Mouse (Mus musculus) kidney, postnatal 10 days (tissue): ENCODE data around the gene Ctnna3.
A peak's percentile ranks its signal among the peaks of the same experiment; 100 is the strongest.
"Not testable (repeated sequence)": the region's sequence is repeated elsewhere in the genome, so short reads cannot be mapped to it uniquely, and the experiment has no call there.

Experiments used
- DNase-seq: peaks from one replicate; pipeline ENCODE4 v3.0.0; 2021; ENCODE audit warnings: mixed read lengths

Ctnna3 gene

GRCm38 (mm10) chr10:64661190-64661589, 1231.3 kb downstream of the Ctnna3 start:
- no peak for DNase-seq

- DNase-seq: no peak
Observed at GRCm38 (mm10) chr10:64671469-64671868, 1241.6 kb downstream of the Ctnna3 start.

DNA sequence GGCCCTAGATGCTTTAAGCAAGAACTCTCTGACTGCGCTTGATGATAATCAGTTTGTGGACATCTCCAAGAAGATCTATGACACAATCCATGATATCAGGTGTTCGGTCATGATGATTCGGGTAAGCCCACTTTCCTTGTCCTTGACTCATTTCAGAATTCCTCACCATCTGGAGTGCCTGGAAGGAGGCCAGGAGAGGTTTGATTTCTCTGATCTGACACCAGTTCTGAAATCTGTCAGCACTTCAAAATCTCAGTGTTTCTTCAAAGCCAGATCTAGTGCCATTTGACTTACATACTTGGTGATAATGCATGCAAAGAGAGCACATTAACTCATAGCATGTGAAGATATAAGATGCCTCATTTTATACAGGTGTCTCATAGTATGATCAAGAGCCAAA, 1245.9 kb downstream of the Ctnna3 start:
- DNase-seq: no peak

GRCm38 (mm10) chr10:64710017-64710416, 1280.1 kb downstream of the Ctnna3 start:
- no peak for DNase-seq

- DNase-seq: peak; percentile 8
Observed at GRCm38 (mm10) chr10:64718036-64718435, 1288.1 kb downstream of the Ctnna3 start.

GRCm38 (mm10) chr10:64735692-64736091, 1305.8 kb downstream of the Ctnna3 start:
- DNase-seq: no peak

GRCm38 (mm10) chr10:64736616-64737015, 1306.7 kb downstream of the Ctnna3 start:
- no peak for DNase-seq

DNA sequence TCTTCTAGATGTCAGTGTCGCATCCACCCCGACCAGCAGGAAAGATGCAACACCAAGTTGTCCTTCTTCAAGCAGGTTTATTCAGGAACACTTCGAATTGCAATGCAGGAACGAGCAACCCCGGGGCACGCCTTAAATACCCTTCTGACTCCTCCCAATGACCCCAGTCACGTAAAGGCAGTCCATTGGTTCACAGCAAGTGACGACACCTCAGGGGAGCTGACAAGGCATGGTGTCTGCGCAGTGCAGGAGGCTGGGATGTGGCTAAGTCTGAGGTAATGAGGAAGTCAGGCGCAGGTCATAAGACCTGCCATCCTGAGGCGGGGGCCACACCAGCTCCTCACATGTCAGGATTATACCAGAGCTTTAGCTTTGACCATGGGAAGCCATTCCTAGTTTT, 1311.8 kb downstream of the Ctnna3 start:
- not testable (repeated sequence) for DNase-seq

- not testable (repeated sequence) for DNase-seq
Observed at GRCm38 (mm10) chr10:64744099-64744498, 1314.2 kb downstream of the Ctnna3 start.

- no peak for DNase-seq
Observed at GRCm38 (mm10) chr10:64748651-64749050, 1318.8 kb downstream of the Ctnna3 start.

DNA sequence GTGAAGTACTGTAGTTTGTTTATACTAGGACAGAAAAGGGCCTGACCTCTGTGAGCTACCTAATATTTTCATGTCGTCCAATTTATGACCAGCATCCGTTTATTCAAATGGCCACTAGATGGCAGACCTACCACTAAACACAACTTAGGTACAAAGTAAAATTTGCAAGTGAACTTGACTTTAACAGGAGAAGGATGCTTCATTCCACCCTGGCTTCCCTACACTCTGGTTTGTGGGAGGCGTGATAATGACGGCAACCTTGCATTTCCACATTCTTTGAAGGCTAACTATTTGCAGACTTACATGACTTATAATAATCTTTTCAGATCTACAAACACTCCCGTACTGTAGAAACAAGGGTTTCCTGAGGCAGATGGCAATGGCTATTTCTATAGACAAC, 1320.9 kb downstream of the Ctnna3 start:
- DNase-seq: peak; percentile 35

- DNase-seq: no peak
Observed at GRCm38 (mm10) chr10:64836315-64836714, 1406.4 kb downstream of the Ctnna3 start.

GRCm38 (mm10) chr10:64861439-64861838, 1431.5 kb downstream of the Ctnna3 start:
- peak; percentile 38 for DNase-seq

DNA sequence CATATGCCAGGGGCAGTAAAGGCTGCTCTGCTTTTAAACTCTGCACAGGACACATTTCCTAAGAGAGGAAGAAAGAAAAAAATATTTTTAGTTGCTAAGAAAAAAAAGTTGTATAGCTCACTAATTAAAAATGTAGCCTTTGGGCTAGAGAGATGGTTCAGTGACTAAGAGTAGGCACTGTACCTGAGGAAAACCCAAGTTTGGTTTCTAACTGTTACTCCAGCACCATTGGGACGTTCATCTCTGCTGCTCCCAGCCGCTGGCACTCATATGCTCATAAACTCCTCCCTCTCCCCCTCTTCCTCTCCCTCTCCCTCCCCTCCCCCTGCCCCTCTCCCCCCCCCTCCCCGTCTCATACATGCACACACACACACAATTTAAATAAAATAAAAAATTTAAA, 1441.0 kb downstream of the Ctnna3 start:
- DNase-seq: no peak

DNA sequence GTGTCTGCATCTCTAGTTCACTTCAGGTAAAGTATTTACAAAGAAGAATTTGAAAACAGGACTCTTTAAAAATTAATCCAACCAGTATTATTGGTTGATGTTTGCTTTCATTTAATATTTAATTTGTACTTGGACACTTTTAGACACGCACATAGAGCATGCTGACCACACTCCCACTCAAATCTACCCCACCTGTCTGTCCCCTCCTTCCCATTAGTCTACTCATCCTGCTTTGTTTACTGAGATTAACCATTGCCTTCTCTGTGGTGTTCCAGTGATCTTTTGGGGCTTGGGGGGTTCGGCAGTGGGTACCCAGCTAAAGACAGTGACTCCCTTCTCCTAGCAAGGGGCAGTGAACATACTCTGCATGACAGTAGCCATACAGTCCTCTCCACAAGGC, 1446.6 kb downstream of the Ctnna3 start:
- DNase-seq: no peak

DNA sequence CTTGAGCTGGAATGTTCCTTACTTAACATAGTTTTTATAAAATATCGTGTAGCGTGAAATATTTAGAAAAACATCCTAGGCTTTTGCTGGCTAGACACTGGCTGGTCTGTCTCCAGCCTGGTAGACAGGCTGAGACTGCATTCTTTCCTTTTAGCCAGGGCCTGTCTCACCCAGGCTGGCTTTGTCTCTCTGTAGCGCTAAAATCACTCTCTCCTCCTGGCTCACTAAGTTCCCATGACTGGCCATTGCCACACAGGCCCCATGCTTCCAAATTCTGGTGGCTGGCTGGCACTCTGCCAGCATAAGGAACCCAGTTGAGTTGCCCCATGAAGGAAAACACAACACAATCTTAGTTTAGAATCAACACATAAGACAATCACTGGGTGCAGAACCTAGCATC, 1450.0 kb downstream of the Ctnna3 start:
- DNase-seq: peak; percentile 5

- no peak for DNase-seq
Observed at GRCm38 (mm10) chr10:64886946-64887345, 1457.0 kb downstream of the Ctnna3 start.

DNA sequence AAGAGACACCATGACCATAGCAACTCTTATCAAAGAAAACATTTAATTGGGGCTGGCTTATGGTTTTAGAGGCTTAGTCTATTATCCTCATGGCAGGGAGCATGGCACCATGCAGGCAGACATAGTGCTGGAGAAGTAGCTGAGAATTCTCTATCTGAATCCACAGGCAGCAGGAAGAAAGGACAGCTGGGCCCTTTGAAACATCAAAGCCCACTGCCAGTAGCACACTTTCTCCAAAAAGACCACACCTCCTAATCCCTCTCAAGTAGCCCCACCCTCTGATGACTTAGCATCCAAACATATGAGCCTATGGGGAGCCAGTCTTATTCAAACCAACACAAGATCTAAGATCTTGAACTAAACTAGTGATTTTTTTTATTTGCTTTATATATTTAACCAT, 1462.6 kb downstream of the Ctnna3 start:
- DNase-seq: no peak

DNA sequence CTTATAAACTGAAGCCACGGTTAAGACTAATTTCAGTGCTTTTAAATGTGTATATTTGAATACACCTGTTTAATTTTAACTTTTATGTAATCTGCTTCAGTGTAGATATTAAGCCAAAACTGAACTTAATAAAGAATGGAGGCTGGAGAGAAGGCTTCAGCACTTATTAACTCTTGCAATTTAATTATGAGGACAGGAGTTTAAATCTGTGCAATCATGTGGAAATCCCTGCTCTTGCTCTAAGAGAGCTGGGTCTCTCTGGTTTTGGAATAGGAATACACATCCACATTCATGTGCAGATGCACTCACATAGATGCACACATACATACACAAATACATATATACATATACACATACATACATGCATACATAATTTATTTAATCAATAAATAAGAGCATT, 1468.8 kb downstream of the Ctnna3 start:
- no peak for DNase-seq

GRCm38 (mm10) chr10:64901726-64902125, 1471.8 kb downstream of the Ctnna3 start:
- DNase-seq: no peak

DNA sequence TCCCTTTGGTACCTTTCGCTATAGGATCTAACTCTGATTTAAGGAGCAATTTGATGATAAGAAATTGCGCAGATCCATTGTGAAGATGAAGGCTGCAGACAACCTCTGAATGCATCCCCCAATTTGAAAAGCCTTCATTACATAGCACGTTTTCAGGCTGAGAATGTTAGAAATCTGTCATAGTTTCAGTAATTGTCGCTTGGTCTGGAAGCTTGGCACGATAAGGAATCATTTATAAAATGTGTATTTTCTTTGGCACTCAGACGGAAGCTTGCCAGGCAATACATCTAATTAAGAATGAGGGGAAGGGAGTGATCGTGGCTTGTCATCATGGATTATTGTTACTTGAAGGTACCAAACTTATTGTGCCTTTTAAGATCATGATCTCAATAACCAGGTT, 1511.1 kb downstream of the Ctnna3 start:
- no peak for DNase-seq

DNA sequence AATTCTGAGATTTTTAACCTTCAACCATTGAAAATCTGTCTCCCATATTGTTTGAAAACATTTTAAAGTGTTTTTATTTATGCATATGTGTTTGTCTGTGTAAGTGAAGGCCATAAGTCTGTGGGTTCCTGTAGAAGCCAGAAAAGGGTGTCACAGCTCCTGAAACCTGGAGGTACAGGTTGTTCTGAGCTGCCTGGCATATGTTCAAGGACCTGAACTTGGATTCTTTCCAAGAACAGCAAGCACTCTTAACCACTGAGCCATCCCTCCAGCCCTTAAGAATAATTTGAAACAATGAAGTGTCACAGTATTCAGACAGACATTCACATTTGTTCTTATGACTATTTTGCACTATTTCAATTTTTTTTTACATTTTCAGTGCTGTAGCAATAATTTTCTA, 1528.5 kb downstream of the Ctnna3 start:
- DNase-seq: no peak

GRCm38 (mm10) chr10:64992871-64993270, 1563.0 kb downstream of the Ctnna3 start:
- DNase-seq: no peak

DNA sequence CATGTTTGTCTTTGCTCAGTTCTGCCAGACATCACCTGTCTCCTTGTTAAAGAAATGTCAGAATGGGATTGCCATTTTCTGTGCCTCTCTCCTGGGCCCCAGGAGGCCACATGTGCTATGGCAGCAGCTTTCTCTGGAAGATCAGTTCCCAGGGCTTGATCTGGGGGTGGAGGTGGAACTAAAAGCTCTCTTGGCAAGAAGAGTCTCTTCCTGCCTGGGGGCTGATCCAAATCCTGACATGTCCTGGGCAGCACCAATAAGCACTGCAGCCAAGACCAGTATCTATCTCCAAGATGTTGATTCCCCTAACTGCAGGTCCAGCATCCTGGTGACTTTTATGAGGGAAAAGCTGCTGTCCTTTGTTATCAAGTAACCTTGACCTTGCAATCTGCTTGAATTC, 1583.6 kb downstream of the Ctnna3 start:
- no peak for DNase-seq

DNA sequence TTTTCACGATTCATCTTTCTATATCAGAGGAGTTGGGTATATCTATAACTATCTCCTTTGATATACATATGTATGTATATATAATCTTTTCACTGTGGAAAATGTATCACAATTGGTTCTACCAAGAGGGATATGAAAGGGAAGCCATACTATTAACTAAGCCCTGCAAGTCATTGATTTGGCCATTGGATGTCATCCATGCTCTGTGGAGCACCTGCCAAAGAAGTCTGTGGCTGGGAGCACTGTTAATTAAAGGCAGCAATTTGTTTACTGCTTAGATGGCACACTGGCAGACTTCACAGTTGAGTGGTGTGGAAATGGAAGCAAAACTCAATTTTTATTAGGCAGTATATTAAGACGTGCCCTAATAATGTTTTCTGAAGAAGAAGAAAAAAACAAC, 1592.8 kb downstream of the Ctnna3 start:
- DNase-seq: no peak

GRCm38 (mm10) chr10:65033516-65033915, 1603.6 kb downstream of the Ctnna3 start:
- not testable (repeated sequence) for DNase-seq
